Comparison of ENCODE assay signal across 21 mouse cellular contexts in the genomic region with DNA sequence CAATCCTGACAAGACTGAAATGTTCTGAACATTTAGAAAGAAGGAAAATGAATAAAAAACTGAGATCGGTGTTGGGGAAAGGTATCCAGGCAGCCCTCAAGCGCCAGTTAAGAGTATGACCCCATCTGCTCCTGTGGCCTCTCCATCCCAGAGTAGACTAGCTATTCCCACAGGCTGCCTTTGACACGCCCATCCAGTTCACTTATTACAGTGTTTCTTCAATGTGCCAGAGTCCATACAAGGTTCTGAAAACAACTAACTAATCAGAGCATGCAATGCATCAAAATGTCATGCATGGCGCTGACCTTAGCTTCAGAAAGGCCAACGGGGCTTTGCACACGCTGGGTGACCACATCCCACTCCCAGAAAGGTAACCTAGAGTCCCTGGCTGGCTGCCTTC. TPM values are rescaled to one million over a fixed set of nuclear protein-coding genes. Genes with fewer than 3 reads are reported as not detected.
DNase-seq lines count a peak whose midpoint lies in the region; ATAC-seq and TF ChIP-seq lines count a peak whose summit lies in the region.
"Had no signal": no experiment of that assay in that cellular context is flagged by ENCODE, and none has a peak within 500 bp of the region (broad histone marks: within the 10 kb centered on the region; RNA-seq: fewer than 3 reads in every experiment).

No protein-coding gene starts in this region.

- H3K9me3 ChIP-seq in kidney, embryonic 15.5 days (replicated peaks): no peaks in the 10 kb centered on the region
- H3K9me3 ChIP-seq in kidney, postnatal 0 days (replicated peaks; ENCODE audit: low read length): no peaks in the 10 kb centered on the region
- H3K9me3 ChIP-seq in kidney, embryonic 16.5 days (ENCODE audit: low read length): no peaks in the 10 kb centered on the region
- no peaks in the 10 kb centered on the region for H3K9me3 ChIP-seq in midbrain, embryonic 16.5 days (replicated peaks; ENCODE audit: control insufficient read depth, low read length, poor library complexity, severe bottlenecking)
- H3K9me3 ChIP-seq: embryonic facial prominence, embryonic 10.5 days; forebrain, embryonic 13.5 days; G1E; heart, embryonic 12.5 days; hindbrain, embryonic 10.5 days had no signal

- H3K4me3 ChIP-seq in kidney, embryonic 15.5 days (replicated peaks): no peak overlapping the region
- H3K4me3 ChIP-seq in kidney, postnatal 0 days (replicated peaks; ENCODE audit: low read depth, low read length): no peak overlapping the region
- no peak overlapping the region for H3K4me3 ChIP-seq in kidney, embryonic 16.5 days (ENCODE audit: low read length)
- H3K4me3 ChIP-seq in midbrain, embryonic 16.5 days (ENCODE audit: low read depth, low read length): no peak overlapping the region
- H3K4me3 ChIP-seq: embryonic facial prominence, embryonic 10.5 days; forebrain, embryonic 13.5 days; heart, embryonic 12.5 days; hindbrain, embryonic 10.5 days had no signal

- peaks cover 9% of the 10 kb centered on the region; the same call in 1 of the 2 replicates for H3K27me3 ChIP-seq in kidney, embryonic 15.5 days
- no peaks in the 10 kb centered on the region for H3K27me3 ChIP-seq in kidney, postnatal 0 days (ENCODE audit: insufficient read depth, low read length)
- no peaks in the 10 kb centered on the region for H3K27me3 ChIP-seq in kidney, embryonic 16.5 days (ENCODE audit: insufficient read depth, low read length)
- H3K27me3 ChIP-seq in midbrain, embryonic 16.5 days (ENCODE audit: control insufficient read depth, insufficient read depth, low read depth, low read length): peaks cover 5% of the 10 kb centered on the region; the same call in 1 of the 2 replicates

- H3K4me1 ChIP-seq in kidney, embryonic 15.5 days: peaks cover 24% of the 10 kb centered on the region
- 0 out of 2 replicates have a peak, but pooled peaks cover 8% of the 10 kb centered on the region for H3K4me1 ChIP-seq in kidney, postnatal 0 days (replicated peaks; ENCODE audit: insufficient read depth, low read length)
- peaks cover 19% of the 10 kb centered on the region for H3K4me1 ChIP-seq in kidney, embryonic 16.5 days (ENCODE audit: insufficient read depth, low read length)
- H3K4me1 ChIP-seq in midbrain, embryonic 16.5 days (ENCODE audit: control insufficient read depth, insufficient read depth, low read length): peaks cover 7% of the 10 kb centered on the region; the same call in 1 of the 2 replicates

- H3K36me3 ChIP-seq in kidney, embryonic 15.5 days: no peaks in the 10 kb centered on the region
- no peaks in the 10 kb centered on the region for H3K36me3 ChIP-seq in kidney, postnatal 0 days (ENCODE audit: insufficient read depth, low read length)
- H3K36me3 ChIP-seq in kidney, embryonic 16.5 days (ENCODE audit: insufficient read depth, low read length): no peaks in the 10 kb centered on the region
- H3K36me3 ChIP-seq in midbrain, embryonic 16.5 days (ENCODE audit: control insufficient read depth, insufficient read depth, low read length): no peaks in the 10 kb centered on the region
- H3K36me3 ChIP-seq: embryonic facial prominence, embryonic 10.5 days; heart, embryonic 12.5 days; hindbrain, embryonic 10.5 days had no signal

- no peak for ATAC-seq in kidney, embryonic 15.5 days (replicated peaks; ENCODE audit: low FRiP score)
- ATAC-seq in kidney, postnatal 0 days (replicated peaks; ENCODE audit: low FRiP score, low read depth): peak; percentile 46; the same call in 1 of the 2 replicates
- ATAC-seq in kidney, embryonic 16.5 days (ENCODE audit: low FRiP score, low TSS enrichment): no peak
- ATAC-seq in midbrain, embryonic 16.5 days: no peak
- ATAC-seq: CD4-positive, CD25-positive, alpha-beta regulatory T cell, adult 4 months; forebrain, embryonic 13.5 days; forebrain, postnatal 0 days had no signal

- H3K27ac ChIP-seq in kidney, embryonic 15.5 days: no peak overlapping the region
- H3K27ac ChIP-seq in kidney, postnatal 0 days: no peak overlapping the region
- no peak overlapping the region for H3K27ac ChIP-seq in kidney, embryonic 16.5 days (ENCODE audit: low read length)
- no peak overlapping the region for H3K27ac ChIP-seq in midbrain, embryonic 16.5 days (ENCODE audit: low read length)
- H3K27ac ChIP-seq: embryonic facial prominence, embryonic 10.5 days; forebrain, embryonic 13.5 days; hindbrain, embryonic 10.5 days had no signal

- WGBS in kidney, embryonic 15.5 days: 72% methylated on average over 6 of the region's 6 CpGs
- 70% methylated on average over 6 of the region's 6 CpGs for WGBS in kidney, postnatal 0 days
- 71% methylated on average over 6 of the region's 6 CpGs for WGBS in kidney, embryonic 16.5 days
- WGBS in midbrain, embryonic 16.5 days: 81% methylated on average over 6 of the region's 6 CpGs

- no peak overlapping the region for H3K9ac ChIP-seq in kidney, embryonic 15.5 days
- no peak overlapping the region for H3K9ac ChIP-seq in kidney, postnatal 0 days (ENCODE audit: low read depth, low read length)
- H3K9ac ChIP-seq in kidney, embryonic 16.5 days (replicated peaks; ENCODE audit: low read length): no peak overlapping the region
- no peak overlapping the region for H3K9ac ChIP-seq in midbrain, embryonic 16.5 days (ENCODE audit: low read depth, low read length)
- H3K9ac ChIP-seq: forebrain, embryonic 13.5 days; forebrain, postnatal 0 days; heart, embryonic 12.5 days had no signal

- H3K4me2 ChIP-seq in kidney, embryonic 15.5 days: no peak overlapping the region
- H3K4me2 ChIP-seq in kidney, postnatal 0 days (ENCODE audit: low read length): no peak overlapping the region
- no peak overlapping the region for H3K4me2 ChIP-seq in kidney, embryonic 16.5 days (replicated peaks; ENCODE audit: low read depth, low read length)
- H3K4me2 ChIP-seq in midbrain, embryonic 16.5 days (ENCODE audit: low read length): no peak overlapping the region
- H3K4me2 ChIP-seq: forebrain, embryonic 13.5 days; heart, embryonic 12.5 days had no signal

- DNase-seq in kidney, adult 18-20 months: peak; percentile 43
- DNase-seq in kidney, postnatal 0 days (ENCODE audit: low spot score): no peak
- peak; percentile 47 to 71 for DNase-seq in kidney, postnatal 25 days
- no peak for DNase-seq in spleen, adult 12 weeks (ENCODE audit: low spot score)
- DNase-seq: adrenal gland, adult 8-10 months; adrenal gland, postnatal 36 days; B cell, adult 2 months; cerebellum, adult 2 months; cerebellum, postnatal 10 days; forebrain, postnatal 0 days; gastrocnemius, postnatal 14 days had no signal

- no peak for TF ChIP-seq CTCF in kidney, postnatal 0 days (IDR thresholded peaks at IDR 0.05; ENCODE audit: low read depth)

RNA-seq across cellular contexts. Expression of a gene that starts 3.3 kb away (rescaled TPM):
- 1.7 and 2.1 TPM in 2 replicates for polyA plus RNA-seq in kidney, embryonic 15.5 days (2015; fragmentation: Nextera tagmentation; extraction: Ambion mirVana)
- 0.48 and 1.3 TPM in 2 replicates for polyA plus RNA-seq in kidney, postnatal 0 days (2015; fragmentation: Nextera tagmentation; extraction: Ambion mirVana)
- 1.5 and 2.7 TPM in 2 replicates for polyA plus RNA-seq in kidney, embryonic 16.5 days (2015; fragmentation: Nextera tagmentation; extraction: Ambion mirVana)
- 0.21 TPM in 1 of 2 replicates, not detected in the other for polyA plus RNA-seq in midbrain, embryonic 16.5 days (2015; fragmentation: Nextera tagmentation; extraction: Ambion mirVana)
- polyA plus RNA-seq: G1E had no signal

RNA-seq across cellular contexts. Expression of a gene that starts 4.0 kb away (rescaled TPM):
- polyA plus RNA-seq in kidney, embryonic 15.5 days (2015; fragmentation: Nextera tagmentation; extraction: Ambion mirVana): 40.8 and 45.3 TPM in 2 replicates
- polyA plus RNA-seq in kidney, postnatal 0 days (2015; fragmentation: Nextera tagmentation; extraction: Ambion mirVana): 15.2 and 15.4 TPM in 2 replicates
- polyA plus RNA-seq in kidney, embryonic 16.5 days (2015; fragmentation: Nextera tagmentation; extraction: Ambion mirVana): 45.3 and 47.7 TPM in 2 replicates
- polyA plus RNA-seq in midbrain, embryonic 16.5 days (2015; fragmentation: Nextera tagmentation; extraction: Ambion mirVana): 4.4 and 7.3 TPM in 2 replicates

RNA-seq across cellular contexts. Expression of a gene that starts 10.8 kb away (rescaled TPM):
- 69.5 and 72.2 TPM in 2 replicates for polyA plus RNA-seq in kidney, embryonic 15.5 days (2015; fragmentation: Nextera tagmentation; extraction: Ambion mirVana)
- polyA plus RNA-seq in kidney, postnatal 0 days (2015; fragmentation: Nextera tagmentation; extraction: Ambion mirVana): 104 and 107 TPM in 2 replicates
- 73.5 and 89.4 TPM in 2 replicates for polyA plus RNA-seq in kidney, embryonic 16.5 days (2015; fragmentation: Nextera tagmentation; extraction: Ambion mirVana)
- polyA plus RNA-seq in midbrain, embryonic 16.5 days (2015; fragmentation: Nextera tagmentation; extraction: Ambion mirVana): 81.1 and 90.3 TPM in 2 replicates

RNA-seq across cellular contexts. Expression of a gene that starts 20.0 kb away (rescaled TPM):
- polyA plus RNA-seq in kidney, embryonic 15.5 days (2015; fragmentation: Nextera tagmentation; extraction: Ambion mirVana): not detected in 2 replicates
- not detected in 2 replicates for polyA plus RNA-seq in kidney, postnatal 0 days (2015; fragmentation: Nextera tagmentation; extraction: Ambion mirVana)
- polyA plus RNA-seq in kidney, embryonic 16.5 days (2015; fragmentation: Nextera tagmentation; extraction: Ambion mirVana): not detected in 2 replicates
- polyA plus RNA-seq in midbrain, embryonic 16.5 days (2015; fragmentation: Nextera tagmentation; extraction: Ambion mirVana): not detected in 2 replicates
- polyA plus RNA-seq: cerebellum, adult 2 months; embryonic facial prominence, embryonic 10.5 days; embryonic facial prominence, embryonic 14.5 days; forebrain, embryonic 13.5 days; forebrain, postnatal 0 days; G1E; heart, embryonic 12.5 days; hindbrain, embryonic 10.5 days had no signal

RNA-seq across cellular contexts. Expression of a gene that starts 20.1 kb away (rescaled TPM):
- 248 and 303 TPM in 2 replicates for polyA plus RNA-seq in kidney, embryonic 15.5 days (2015; fragmentation: Nextera tagmentation; extraction: Ambion mirVana)
- 164 and 176 TPM in 2 replicates for polyA plus RNA-seq in kidney, postnatal 0 days (2015; fragmentation: Nextera tagmentation; extraction: Ambion mirVana)
- polyA plus RNA-seq in kidney, embryonic 16.5 days (2015; fragmentation: Nextera tagmentation; extraction: Ambion mirVana): 233 and 312 TPM in 2 replicates
- polyA plus RNA-seq in midbrain, embryonic 16.5 days (2015; fragmentation: Nextera tagmentation; extraction: Ambion mirVana): 7.3 and 8.3 TPM in 2 replicates
- polyA plus RNA-seq: CD4-positive, CD25-positive, alpha-beta regulatory T cell, adult 4 months; G1E had no signal

Comparison
In these comparisons a context has a peak if more than half of its experiments do, and no peak if none do; other contexts are left out.
1. DNase-seq: peak in kidney, adult 18-20 months (single experiment) and kidney, postnatal 25 days (2 of 2); none in kidney, postnatal 0 days (single experiment) and spleen, adult 12 weeks (single experiment).